Mouse (Mus musculus): Measurements from ENCODE around the gene Gm38392. TPM values are rescaled to one million over a fixed set of nuclear protein-coding genes. Genes with fewer than 3 reads are reported as not detected.
A peak's percentile ranks its signal among the peaks of the same experiment; 100 is the strongest.

Gm38392 gene
- total and polyA plus RNA-seq, 2 experiments from 2014 or later: not detected

- H3K27ac ChIP-seq (ENCODE audit: low read depth): no peak overlapping the region
- H3K4me3 ChIP-seq (ENCODE audit: low read depth, low read length): no peak overlapping the region
- no peaks in the 10 kb centered on the region for H3K9me3 ChIP-seq (replicated peaks; ENCODE audit: control insufficient read depth, low read length)
- DNase-seq (ENCODE audit: low spot score) (no peak), ATAC-seq (ENCODE audit: insufficient read depth, low read depth) (no peak)
- H3K4me2 ChIP-seq (ENCODE audit: low read depth, low read length): no peak overlapping the region
- 46% methylated on average over 7 of the region's 8 CpGs for WGBS
- TF ChIP-seq EP300 (IDR thresholded peaks at IDR 0.05; ENCODE audit: low read depth) (no peak), CTCF (IDR thresholded peaks at IDR 0.05; ENCODE audit: low read depth) (no peak)
- no peaks in the 10 kb centered on the region for H3K36me3 ChIP-seq (replicated peaks; ENCODE audit: control insufficient read depth, insufficient read depth, low read length)
- peaks cover 86% of the 10 kb centered on the region for H3K27me3 ChIP-seq (ENCODE audit: control insufficient read depth, insufficient read depth, low read length)
- no peaks in the 10 kb centered on the region for H3K4me1 ChIP-seq (ENCODE audit: control insufficient read depth, insufficient read depth)
- no peak overlapping the region for H3K9ac ChIP-seq (replicated peaks; ENCODE audit: low read depth, low read length)
Observed at GRCm38 (mm10) chr3:88238866-88239391, 48.1 kb downstream of the Gm38392 start.

- ATAC-seq (ENCODE audit: insufficient read depth, low read depth): peak; percentile 29; the same call in 1 of the 2 replicates
- Histone ChIP-seq H3K9ac (replicated peaks; ENCODE audit: low read depth, low read length) (no peak overlapping the region), H3K9me3 (replicated peaks; ENCODE audit: control insufficient read depth, low read length) (no peaks in the 10 kb centered on the region), H3K36me3 (replicated peaks; ENCODE audit: control insufficient read depth, insufficient read depth, low read length) (no peaks in the 10 kb centered on the region), H3K27me3 (ENCODE audit: control insufficient read depth, insufficient read depth, low read length) (peaks cover 82% of the 10 kb centered on the region), H3K27ac (ENCODE audit: low read depth) (no peak overlapping the region), H3K4me3 (ENCODE audit: low read depth, low read length) (no peak overlapping the region), H3K4me1 (ENCODE audit: control insufficient read depth, insufficient read depth) (no peaks in the 10 kb centered on the region), H3K4me2 (ENCODE audit: low read depth, low read length) (no peak overlapping the region)
- TF ChIP-seq CTCF (IDR thresholded peaks at IDR 0.05; ENCODE audit: low read depth) (peak; percentile 38), EP300 (IDR thresholded peaks at IDR 0.05; ENCODE audit: low read depth) (no peak)
- no peak for DNase-seq (ENCODE audit: low spot score)
- 12% methylated on average over 10 of the region's 10 CpGs for WGBS
Observed at GRCm38 (mm10) chr3:88237556-88238194, 49.3 kb downstream of the Gm38392 start.

GRCm38 (mm10) chr3:88237161-88237555 lies 49.9 kb downstream of the Gm38392 start:
- no peaks in the 10 kb centered on the region for H3K9me3 ChIP-seq (replicated peaks; ENCODE audit: control insufficient read depth, low read length)
- H3K36me3 ChIP-seq (replicated peaks; ENCODE audit: control insufficient read depth, insufficient read depth, low read length): no peaks in the 10 kb centered on the region
- no peak overlapping the region for H3K4me2 ChIP-seq (ENCODE audit: low read depth, low read length)
- WGBS: 37% methylated on average over 6 of the region's 6 CpGs
- ATAC-seq (ENCODE audit: insufficient read depth, low read depth) (no peak), DNase-seq (ENCODE audit: low spot score) (no peak)
- peaks cover 83% of the 10 kb centered on the region for H3K27me3 ChIP-seq (ENCODE audit: control insufficient read depth, insufficient read depth, low read length)
- no peak overlapping the region for H3K27ac ChIP-seq (ENCODE audit: low read depth)
- no peaks in the 10 kb centered on the region for H3K4me1 ChIP-seq (ENCODE audit: control insufficient read depth, insufficient read depth)
- no peak overlapping the region for H3K4me3 ChIP-seq (ENCODE audit: low read depth, low read length)
- TF ChIP-seq EP300 (IDR thresholded peaks at IDR 0.05; ENCODE audit: low read depth): no peak
- no peak for TF ChIP-seq CTCF (IDR thresholded peaks at IDR 0.05; ENCODE audit: low read depth)
- H3K9ac ChIP-seq (replicated peaks; ENCODE audit: low read depth, low read length): no peak overlapping the region

GRCm38 (mm10) chr3:88235616-88236015 lies 51.4 kb downstream of the Gm38392 start:
- no peaks in the 10 kb centered on the region for H3K36me3 ChIP-seq (replicated peaks; ENCODE audit: control insufficient read depth, insufficient read depth, low read length)
- DNase-seq (ENCODE audit: low spot score): no peak
- H3K9ac ChIP-seq (replicated peaks; ENCODE audit: low read depth, low read length): no peak overlapping the region
- H3K4me3 ChIP-seq (ENCODE audit: low read depth, low read length): no peak overlapping the region
- no peak overlapping the region for H3K4me2 ChIP-seq (ENCODE audit: low read depth, low read length)
- WGBS: 69% methylated on average over 2 of the region's 2 CpGs
- H3K27ac ChIP-seq (ENCODE audit: low read depth): no peak overlapping the region
- peaks cover 83% of the 10 kb centered on the region for H3K27me3 ChIP-seq (ENCODE audit: control insufficient read depth, insufficient read depth, low read length)
- no peak for ATAC-seq (ENCODE audit: insufficient read depth, low read depth)
- TF ChIP-seq CTCF (IDR thresholded peaks at IDR 0.05; ENCODE audit: low read depth) (no peak), EP300 (IDR thresholded peaks at IDR 0.05; ENCODE audit: low read depth) (no peak)
- no peaks in the 10 kb centered on the region for H3K9me3 ChIP-seq (replicated peaks; ENCODE audit: control insufficient read depth, low read length)
- H3K4me1 ChIP-seq (ENCODE audit: control insufficient read depth, insufficient read depth): no peaks in the 10 kb centered on the region

GRCm38 (mm10) chr3:88235216-88235615 lies 51.8 kb downstream of the Gm38392 start:
- H3K4me1 ChIP-seq (ENCODE audit: control insufficient read depth, insufficient read depth): no peaks in the 10 kb centered on the region
- H3K9me3 ChIP-seq (replicated peaks; ENCODE audit: control insufficient read depth, low read length): no peaks in the 10 kb centered on the region
- WGBS: 12% methylated on average over 3 of the region's 3 CpGs
- no peak overlapping the region for H3K27ac ChIP-seq (ENCODE audit: low read depth)
- H3K4me2 ChIP-seq (ENCODE audit: low read depth, low read length): no peak overlapping the region
- no peak overlapping the region for H3K9ac ChIP-seq (replicated peaks; ENCODE audit: low read depth, low read length)
- no peak for DNase-seq (ENCODE audit: low spot score)
- H3K27me3 ChIP-seq (ENCODE audit: control insufficient read depth, insufficient read depth, low read length): peaks cover 83% of the 10 kb centered on the region
- TF ChIP-seq CTCF (IDR thresholded peaks at IDR 0.05; ENCODE audit: low read depth): peak; percentile 22; the same call in 1 of the 2 replicates
- no peak for TF ChIP-seq EP300 (IDR thresholded peaks at IDR 0.05; ENCODE audit: low read depth)
- no peak overlapping the region for H3K4me3 ChIP-seq (ENCODE audit: low read depth, low read length)
- no peak for ATAC-seq (ENCODE audit: insufficient read depth, low read depth)
- no peaks in the 10 kb centered on the region for H3K36me3 ChIP-seq (replicated peaks; ENCODE audit: control insufficient read depth, insufficient read depth, low read length)

GRCm38 (mm10) chr3:88234041-88234440 lies 53.0 kb downstream of the Gm38392 start:
- TF ChIP-seq CTCF (IDR thresholded peaks at IDR 0.05; ENCODE audit: low read depth): no peak
- no peak for TF ChIP-seq EP300 (IDR thresholded peaks at IDR 0.05; ENCODE audit: low read depth)
- DNase-seq (ENCODE audit: low spot score): no peak
- no peaks in the 10 kb centered on the region for H3K9me3 ChIP-seq (replicated peaks; ENCODE audit: control insufficient read depth, low read length)
- H3K9ac ChIP-seq (replicated peaks; ENCODE audit: low read depth, low read length): no peak overlapping the region
- peaks cover 77% of the 10 kb centered on the region for H3K27me3 ChIP-seq (ENCODE audit: control insufficient read depth, insufficient read depth, low read length)
- no peak for ATAC-seq (ENCODE audit: insufficient read depth, low read depth)
- no peak overlapping the region for H3K4me2 ChIP-seq (ENCODE audit: low read depth, low read length)
- H3K4me1 ChIP-seq (ENCODE audit: control insufficient read depth, insufficient read depth): no peaks in the 10 kb centered on the region
- H3K27ac ChIP-seq (ENCODE audit: low read depth): no peak overlapping the region
- no peaks in the 10 kb centered on the region for H3K36me3 ChIP-seq (replicated peaks; ENCODE audit: control insufficient read depth, insufficient read depth, low read length)
- H3K4me3 ChIP-seq (ENCODE audit: low read depth, low read length): no peak overlapping the region
- WGBS: 50% methylated on average over 8 of the region's 8 CpGs

Measured in heart, postnatal 0 days (tissue).